Mouse (Mus musculus): Measurements from ENCODE around the gene Olfr816. TPM values are rescaled to one million over a fixed set of nuclear protein-coding genes. Genes with fewer than 3 reads are reported as not detected.
"Not testable (repeated sequence)": the region's sequence is repeated elsewhere in the genome, so short reads cannot be mapped to it uniquely, and the experiment has no call there.

The Olfr816 gene
- polyA plus RNA-seq (2015; fragmentation: Nextera tagmentation; extraction: Ambion mirVana): not detected in 2 replicates

- ATAC-seq (ENCODE audit: low FRiP score): no peak
- H3K9me3 ChIP-seq (replicated peaks): no peaks in the 10 kb centered on the region
- WGBS: 68% methylated on average over 1 of the region's 1 CpGs
- no peaks in the 10 kb centered on the region for H3K36me3 ChIP-seq
- no peak within 1 kb of the TSS for H3K9ac ChIP-seq (replicated peaks)
- H3K27ac ChIP-seq (replicated peaks): no peak within 1 kb of the TSS
- no peak within 1 kb of the TSS for H3K4me3 ChIP-seq (replicated peaks)
- no peaks in the 10 kb centered on the region for H3K4me1 ChIP-seq
- H3K4me2 ChIP-seq: no peak within 1 kb of the TSS
- H3K27me3 ChIP-seq (replicated peaks): no peaks in the 10 kb centered on the region
Measured at GRCm38 (mm10) chr10:129915497-129915896, at the start of gene Olfr816. Olfr816 (minus strand) TSS chr10:129915597.

GRCm38 (mm10) chr10:129949000-129949399, 33.6 kb upstream of the Olfr816 start, which contains the start of gene Olfr818:
Olfr818 (minus strand) TSS chr10:129949100.
- Histone ChIP-seq H3K9me3 (replicated peaks) (no peaks in the 10 kb centered on the region), H3K4me1 (no peaks in the 10 kb centered on the region), H3K36me3 (no peaks in the 10 kb centered on the region), H3K27ac (replicated peaks) (no peak within 1 kb of the TSS), H3K9ac (replicated peaks) (no peak within 1 kb of the TSS), H3K27me3 (replicated peaks) (no peaks in the 10 kb centered on the region), H3K4me2 (no peak within 1 kb of the TSS), H3K4me3 (replicated peaks) (no peak within 1 kb of the TSS)
- 96% methylated on average over 2 of the region's 2 CpGs for WGBS
- no peak for ATAC-seq (ENCODE audit: low FRiP score)

GRCm38 (mm10) chr10:129905767-129906166, 9.6 kb downstream of the Olfr816 start, which contains the start of gene Olfr815:
Olfr815 (minus strand) TSS chr10:129905867.
- not testable (repeated sequence) for H3K27ac ChIP-seq (replicated peaks); H3K36me3 ChIP-seq; H3K9ac ChIP-seq (replicated peaks); H3K9me3 ChIP-seq (replicated peaks); H3K4me1 ChIP-seq; H3K27me3 ChIP-seq (replicated peaks); H3K4me2 ChIP-seq; H3K4me3 ChIP-seq (replicated peaks); ATAC-seq (ENCODE audit: low FRiP score)
- 53% methylated on average over 1 of the region's 1 CpGs for WGBS

DNA sequence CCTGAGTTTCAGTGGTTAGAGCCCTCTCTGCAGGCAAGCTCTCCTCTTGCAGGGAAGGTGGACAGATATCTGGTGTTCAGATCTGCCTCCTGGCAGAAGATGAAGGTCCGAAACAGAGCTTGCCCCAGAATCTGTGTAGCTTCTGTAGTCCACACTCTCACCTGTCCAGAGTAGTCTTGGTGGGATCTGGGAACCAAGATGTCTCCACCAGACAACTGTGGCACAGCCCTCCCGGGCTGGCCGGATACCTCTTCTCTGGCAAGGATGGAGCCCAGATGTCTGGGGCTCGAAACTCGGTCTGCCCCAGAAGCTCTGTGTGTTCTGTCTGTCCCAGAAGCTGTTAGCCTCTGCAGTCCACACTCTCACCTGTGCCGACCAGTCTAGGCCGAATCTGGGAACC, 29.5 kb downstream of the Olfr816 start:
- H3K4me2 ChIP-seq: no peak overlapping the region
- no peak overlapping the region for H3K4me3 ChIP-seq (replicated peaks)
- H3K27me3 ChIP-seq (replicated peaks): no peaks in the 10 kb centered on the region
- ATAC-seq (ENCODE audit: low FRiP score): no peak
- H3K4me1 ChIP-seq: no peaks in the 10 kb centered on the region
- H3K36me3 ChIP-seq: no peaks in the 10 kb centered on the region
- H3K9ac ChIP-seq (replicated peaks): no peak overlapping the region
- 93% methylated on average over 7 of the region's 7 CpGs for WGBS
- H3K27ac ChIP-seq (replicated peaks): no peak overlapping the region
- H3K9me3 ChIP-seq (replicated peaks): no peaks in the 10 kb centered on the region

DNA sequence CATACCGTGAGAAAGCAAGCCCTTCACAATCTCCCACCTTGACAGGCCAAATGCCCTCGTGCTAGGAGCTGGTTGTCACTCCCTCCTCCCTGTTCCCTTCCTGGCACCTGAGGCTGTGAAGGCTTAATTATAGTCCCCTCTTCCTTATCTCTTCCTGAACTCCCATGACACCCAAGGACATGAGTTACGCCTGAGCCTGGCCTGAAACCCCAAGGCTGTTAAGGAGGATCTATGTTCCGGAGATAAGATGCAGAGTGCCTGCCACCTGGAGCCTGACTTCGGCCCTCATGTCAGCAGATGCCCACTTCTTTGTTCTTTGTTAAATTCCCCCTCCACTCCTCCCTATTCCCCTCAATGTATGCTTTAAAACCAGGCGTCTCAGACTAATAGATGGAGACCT, 29.9 kb downstream of the Olfr816 start:
- H3K4me2 ChIP-seq; H3K36me3 ChIP-seq; H3K9ac ChIP-seq (replicated peaks); H3K4me1 ChIP-seq; H3K9me3 ChIP-seq (replicated peaks); H3K27ac ChIP-seq (replicated peaks); ATAC-seq (ENCODE audit: low FRiP score); H3K4me3 ChIP-seq (replicated peaks); H3K27me3 ChIP-seq (replicated peaks): not testable (repeated sequence)
- 84% methylated on average over 6 of the region's 6 CpGs for WGBS

DNA sequence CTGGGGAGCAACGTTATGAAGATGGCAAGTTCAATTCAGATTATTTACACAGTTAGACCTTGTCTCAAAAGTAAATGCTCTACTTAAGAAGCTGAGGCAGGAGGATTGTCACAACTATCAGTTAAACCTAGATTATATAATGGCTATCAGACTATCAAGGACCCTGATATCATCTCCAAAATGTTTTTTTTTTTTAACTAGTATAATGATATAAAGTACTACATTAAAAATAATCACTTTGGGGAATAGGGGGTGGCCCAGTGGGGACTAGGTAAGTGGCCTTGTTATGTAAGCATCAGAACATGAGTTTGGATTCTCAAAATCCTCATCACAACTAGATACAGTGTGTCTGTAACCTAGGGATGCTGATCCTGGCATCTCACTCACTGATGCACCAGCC, 35.6 kb downstream of the Olfr816 start, which contains the start of gene Olfr814:
Olfr814 (minus strand) TSS at position 101 of the 400 bp plus-strand sequence.
- H3K4me3 ChIP-seq (replicated peaks); H3K36me3 ChIP-seq; H3K9me3 ChIP-seq (replicated peaks); H3K27ac ChIP-seq (replicated peaks); H3K27me3 ChIP-seq (replicated peaks); H3K9ac ChIP-seq (replicated peaks); H3K4me2 ChIP-seq; ATAC-seq (ENCODE audit: low FRiP score); H3K4me1 ChIP-seq: not testable (repeated sequence)
- 55% methylated on average over 1 of the region's 1 CpGs for WGBS

Other genes starting within 250 kb of the Olfr816 start
- gene Olfr801, start 241.7 kb downstream of the Olfr816 start, polyA plus RNA-seq (2015; fragmentation: Nextera tagmentation; extraction: Ambion mirVana): not detected in 2 replicates
- gene Olfr802, start 227.4 kb downstream of the Olfr816 start, polyA plus RNA-seq (2015; fragmentation: Nextera tagmentation; extraction: Ambion mirVana): 0.08 TPM in 1 of 2 replicates, not detected in the other
- gene Olfr803, start 221.3 kb downstream of the Olfr816 start, polyA plus RNA-seq (2015; fragmentation: Nextera tagmentation; extraction: Ambion mirVana): not detected in 2 replicates
- gene Olfr804, start 212.4 kb downstream of the Olfr816 start, polyA plus RNA-seq (2015; fragmentation: Nextera tagmentation; extraction: Ambion mirVana): not detected in 2 replicates
- not detected in 2 replicates for gene Olfr805, start 186.2 kb downstream of the Olfr816 start, polyA plus RNA-seq (2015; fragmentation: Nextera tagmentation; extraction: Ambion mirVana)
- not detected in 2 replicates for gene Olfr806, start 173.7 kb downstream of the Olfr816 start, polyA plus RNA-seq (2015; fragmentation: Nextera tagmentation; extraction: Ambion mirVana)
- not detected in 2 replicates for gene Olfr807, start 157.8 kb downstream of the Olfr816 start, polyA plus RNA-seq (2015; fragmentation: Nextera tagmentation; extraction: Ambion mirVana)
- gene Olfr808, start 150.1 kb downstream of the Olfr816 start, polyA plus RNA-seq (2015; fragmentation: Nextera tagmentation; extraction: Ambion mirVana): not detected in 2 replicates
- gene Olfr809, start 141.0 kb downstream of the Olfr816 start, polyA plus RNA-seq (2015; fragmentation: Nextera tagmentation; extraction: Ambion mirVana): not detected in 2 replicates
- not detected in 2 replicates for gene Olfr810, start 120.7 kb downstream of the Olfr816 start, polyA plus RNA-seq (2015; fragmentation: Nextera tagmentation; extraction: Ambion mirVana)
- gene Olfr811, start 111.2 kb downstream of the Olfr816 start, polyA plus RNA-seq (2015; fragmentation: Nextera tagmentation; extraction: Ambion mirVana): not detected in 2 replicates
- not detected in 2 replicates for gene Olfr812, start 69.5 kb downstream of the Olfr816 start, polyA plus RNA-seq (2015; fragmentation: Nextera tagmentation; extraction: Ambion mirVana)
- gene Olfr813, start 60.2 kb downstream of the Olfr816 start, polyA plus RNA-seq (2015; fragmentation: Nextera tagmentation; extraction: Ambion mirVana): not detected in 2 replicates
- gene Olfr814, start 35.7 kb downstream of the Olfr816 start, polyA plus RNA-seq (2015; fragmentation: Nextera tagmentation; extraction: Ambion mirVana): not detected in 2 replicates
- gene Olfr815, start 9.7 kb downstream of the Olfr816 start, polyA plus RNA-seq (2015; fragmentation: Nextera tagmentation; extraction: Ambion mirVana): not detected in 2 replicates
- gene Olfr818, start 33.5 kb upstream of the Olfr816 start, polyA plus RNA-seq (2015; fragmentation: Nextera tagmentation; extraction: Ambion mirVana): not detected in 2 replicates
- gene Olfr819, start 51.7 kb upstream of the Olfr816 start, polyA plus RNA-seq (2015; fragmentation: Nextera tagmentation; extraction: Ambion mirVana): not detected in 2 replicates
- gene Olfr247, start 60.5 kb upstream of the Olfr816 start, polyA plus RNA-seq (2015; fragmentation: Nextera tagmentation; extraction: Ambion mirVana): not detected in 2 replicates
- not detected in 2 replicates for gene Gm10310, start 69.5 kb upstream of the Olfr816 start, polyA plus RNA-seq (2015; fragmentation: Nextera tagmentation; extraction: Ambion mirVana)
- gene Olfr820, start 97.0 kb upstream of the Olfr816 start, polyA plus RNA-seq (2015; fragmentation: Nextera tagmentation; extraction: Ambion mirVana): not detected in 2 replicates
- not detected in 2 replicates for gene Olfr821, start 114.8 kb upstream of the Olfr816 start, polyA plus RNA-seq (2015; fragmentation: Nextera tagmentation; extraction: Ambion mirVana)
- gene Olfr822, start 155.6 kb upstream of the Olfr816 start, polyA plus RNA-seq (2015; fragmentation: Nextera tagmentation; extraction: Ambion mirVana): not detected in 2 replicates
- gene Olfr823, start 199.8 kb upstream of the Olfr816 start, polyA plus RNA-seq (2015; fragmentation: Nextera tagmentation; extraction: Ambion mirVana): not detected in 2 replicates
- not detected in 2 replicates for gene Olfr824, start 214.4 kb upstream of the Olfr816 start, polyA plus RNA-seq (2015; fragmentation: Nextera tagmentation; extraction: Ambion mirVana)

Data from neural tube, embryonic 15.5 days (tissue).